Mouse (Mus musculus): ENCODE measurements around the gene Ccdc58.
"Not testable (repeated sequence)": the region's sequence is repeated elsewhere in the genome, so short reads cannot be mapped to it uniquely, and the experiment has no call there.

The Ccdc58 gene

DNA sequence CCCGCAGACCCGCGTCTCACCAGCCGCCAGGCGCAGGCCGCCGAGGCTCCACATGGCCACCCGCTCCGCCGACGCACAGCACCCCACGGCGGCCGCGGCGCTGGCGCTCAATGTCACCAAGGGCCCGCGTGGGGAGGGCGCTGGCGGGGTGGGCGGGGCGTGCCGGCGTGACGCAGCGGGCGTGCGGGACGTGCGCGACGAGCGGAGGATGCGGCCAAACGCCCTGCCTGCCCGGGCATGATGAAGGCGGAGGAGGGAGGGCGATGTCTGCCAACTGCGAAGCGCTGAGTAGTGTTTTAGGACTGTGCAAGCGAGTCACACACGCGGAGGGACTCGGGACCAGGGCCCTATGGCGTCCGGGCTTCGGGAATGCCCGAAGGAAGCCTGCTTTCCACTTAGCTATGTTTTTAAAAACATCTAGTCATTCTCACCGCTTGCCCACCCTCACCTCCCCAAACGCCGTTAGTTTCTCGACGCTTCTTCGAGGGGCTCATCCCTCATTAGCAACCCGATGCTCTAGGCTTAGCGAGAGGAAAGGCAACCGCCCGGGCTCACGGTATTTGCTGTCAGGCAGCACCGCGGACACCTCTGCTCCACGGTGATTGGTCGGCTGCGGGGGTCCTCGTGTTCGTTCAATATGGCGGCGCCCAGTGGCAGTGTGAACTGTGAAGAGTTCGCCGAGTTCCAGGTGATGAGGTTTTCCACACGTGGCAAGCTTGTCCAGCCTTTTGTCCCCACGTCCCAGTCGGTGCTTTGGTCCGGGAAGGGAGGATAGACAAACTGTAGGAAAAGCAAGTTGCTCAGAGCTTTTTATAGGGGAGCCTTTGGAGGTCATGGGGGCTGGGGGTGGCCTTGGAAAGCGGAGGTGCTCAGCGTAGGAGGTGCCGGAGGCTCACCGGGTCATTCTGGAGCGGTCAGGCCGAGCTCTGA is at the start of gene Ccdc58, which contains the start of gene Fam162a:
TSS of gene Ccdc58 (plus strand) at position 236 of the 930 bp plus-strand sequence.
TSS of gene Fam162a (minus strand) at position 145 of the 930 bp plus-strand sequence.
- DNase-seq, result peak; percentile 95

- DNase-seq, result not testable (repeated sequence)
Observed at GRCm38 (mm10) chr16:36028120-36028519, 43.4 kb upstream of the Ccdc58 start.

GRCm38 (mm10) chr16:36040640-36041624 is 30.6 kb upstream of the Ccdc58 start, which contains the start of gene Wdr5b:
Gene Wdr5b (plus strand): TSS chr16:36041190.
- peak; percentile 90 for DNase-seq

DNA sequence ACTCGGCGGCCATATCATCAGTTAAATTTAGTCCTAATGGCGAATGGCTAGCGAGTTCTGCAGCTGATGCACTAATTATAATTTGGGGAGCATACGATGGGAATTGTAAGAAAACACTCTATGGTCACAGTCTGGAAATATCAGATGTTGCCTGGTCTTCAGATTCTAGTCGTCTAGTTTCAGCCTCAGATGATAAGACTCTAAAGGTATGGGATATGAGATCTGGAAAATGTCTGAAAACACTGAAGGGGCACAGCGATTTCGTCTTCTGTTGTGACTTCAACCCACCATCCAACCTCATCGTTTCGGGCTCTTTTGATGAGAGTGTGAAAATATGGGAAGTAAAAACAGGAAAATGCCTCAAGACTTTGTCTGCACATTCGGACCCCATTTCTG is 29.9 kb upstream of the Ccdc58 start:
- DNase-seq, result no peak

GRCm38 (mm10) chr16:36043073-36043472 is 28.4 kb upstream of the Ccdc58 start:
- DNase-seq, result no peak

DNA sequence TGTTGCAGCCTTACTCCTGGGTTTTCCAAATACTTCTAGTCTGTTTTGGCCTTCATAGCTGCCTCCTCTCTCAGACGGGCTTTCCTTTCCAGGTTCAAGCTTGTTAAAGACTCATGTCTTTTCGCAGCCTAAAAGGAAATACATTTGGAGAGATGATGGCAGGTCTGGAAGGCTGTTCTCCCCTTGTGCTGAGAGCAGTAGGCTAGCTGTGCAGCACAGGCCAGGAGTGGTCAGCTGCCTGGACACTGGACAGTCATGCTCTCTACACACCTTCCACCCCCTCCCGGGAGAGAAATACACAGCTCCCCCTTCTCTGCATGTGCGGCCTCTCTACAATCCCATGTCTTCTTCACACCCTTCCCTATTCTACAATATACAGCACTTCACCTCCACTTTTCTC is 27.5 kb upstream of the Ccdc58 start:
- DNase-seq, result no peak

DNA sequence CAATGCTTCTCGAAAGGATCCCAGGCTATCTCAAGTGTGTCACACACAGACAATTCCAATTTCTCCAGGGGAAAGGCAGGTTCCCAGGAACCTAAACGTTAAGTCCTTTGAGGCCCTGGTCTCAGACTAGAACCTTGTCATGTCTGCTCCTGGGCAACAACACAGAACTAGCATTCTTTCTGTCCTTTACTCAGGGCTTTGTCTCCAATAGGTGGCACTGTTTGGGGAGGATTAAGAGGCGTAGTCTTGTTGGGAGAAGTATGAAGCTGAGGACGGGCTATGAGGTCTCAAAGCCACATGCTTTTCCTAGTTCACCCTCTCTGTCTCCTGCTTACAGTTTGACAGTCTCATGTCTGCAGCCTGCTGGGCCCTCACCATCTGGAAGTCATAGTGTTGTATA is 23.9 kb upstream of the Ccdc58 start:
- no peak for DNase-seq

GRCm38 (mm10) chr16:36051491-36051890 is 20.0 kb upstream of the Ccdc58 start:
- no peak for DNase-seq

- DNase-seq, result no peak
Observed at GRCm38 (mm10) chr16:36053524-36054275, 17.8 kb upstream of the Ccdc58 start.

- DNase-seq, result no peak
Observed at GRCm38 (mm10) chr16:36054920-36055319, 16.6 kb upstream of the Ccdc58 start.

GRCm38 (mm10) chr16:36056416-36056815 is 15.1 kb upstream of the Ccdc58 start:
- no peak for DNase-seq

- no peak for DNase-seq
Observed at GRCm38 (mm10) chr16:36057933-36058475, 13.5 kb upstream of the Ccdc58 start.

- not testable (repeated sequence) for DNase-seq
Observed at GRCm38 (mm10) chr16:36062534-36062933, 9.0 kb upstream of the Ccdc58 start.

DNA sequence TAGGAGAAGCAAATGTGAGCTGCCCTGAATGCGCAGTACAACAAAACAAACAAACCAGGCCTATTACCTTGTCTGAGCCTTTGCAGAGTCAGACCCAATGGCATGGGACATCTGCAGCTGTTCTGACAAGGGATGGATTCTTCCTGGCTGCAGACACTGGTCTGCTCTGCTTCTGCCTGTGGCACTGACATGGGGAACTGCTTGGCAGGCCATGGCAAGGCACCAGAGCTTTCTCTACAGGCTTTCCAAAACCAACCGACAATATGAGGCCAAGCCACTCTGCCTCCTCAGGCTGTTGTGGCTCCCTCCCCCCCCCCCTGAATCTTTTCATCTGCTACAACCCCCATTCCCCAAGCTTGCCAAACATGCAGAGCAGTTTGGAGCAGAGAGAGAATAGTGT is 8.2 kb upstream of the Ccdc58 start:
- no peak for DNase-seq

DNA sequence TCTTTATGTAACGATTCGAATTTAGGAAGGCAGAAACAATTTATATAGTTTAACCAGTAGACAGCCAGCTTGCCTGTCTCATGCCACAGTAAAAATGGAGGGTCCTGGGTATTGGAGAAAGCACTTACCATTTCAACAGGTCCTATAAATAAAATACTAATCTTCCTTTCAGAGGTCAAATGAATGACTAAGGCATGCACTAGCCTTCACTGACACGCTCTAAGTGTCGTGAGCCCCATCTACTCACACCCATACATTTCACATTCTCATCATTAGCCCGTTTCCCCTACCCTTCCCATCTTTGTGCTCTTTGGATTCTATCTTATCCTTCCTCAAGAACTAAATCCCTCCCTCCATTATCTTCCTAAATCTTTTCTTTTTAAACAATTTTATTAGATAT is 6.6 kb upstream of the Ccdc58 start:
- DNase-seq, result no peak

DNA sequence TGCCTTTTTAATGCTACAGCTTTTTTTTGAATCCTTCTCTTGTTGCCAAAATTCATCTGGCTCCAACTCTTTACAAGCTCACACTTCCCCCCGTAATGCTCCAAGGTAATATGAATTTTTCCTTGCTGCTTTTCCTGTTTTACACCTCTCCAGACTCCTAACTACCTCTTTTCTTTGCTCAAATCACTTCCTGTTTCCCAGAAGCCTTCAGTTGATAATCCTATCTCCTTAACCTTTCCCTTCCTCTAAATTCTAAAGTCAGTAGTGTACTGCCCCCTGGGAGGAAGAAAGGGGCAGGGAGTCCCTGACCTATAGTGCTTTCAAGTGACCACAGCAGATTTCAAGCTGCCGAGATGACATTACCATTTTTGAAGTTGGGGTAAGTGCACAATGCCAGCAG is 3.8 kb upstream of the Ccdc58 start:
- no peak for DNase-seq

DNA sequence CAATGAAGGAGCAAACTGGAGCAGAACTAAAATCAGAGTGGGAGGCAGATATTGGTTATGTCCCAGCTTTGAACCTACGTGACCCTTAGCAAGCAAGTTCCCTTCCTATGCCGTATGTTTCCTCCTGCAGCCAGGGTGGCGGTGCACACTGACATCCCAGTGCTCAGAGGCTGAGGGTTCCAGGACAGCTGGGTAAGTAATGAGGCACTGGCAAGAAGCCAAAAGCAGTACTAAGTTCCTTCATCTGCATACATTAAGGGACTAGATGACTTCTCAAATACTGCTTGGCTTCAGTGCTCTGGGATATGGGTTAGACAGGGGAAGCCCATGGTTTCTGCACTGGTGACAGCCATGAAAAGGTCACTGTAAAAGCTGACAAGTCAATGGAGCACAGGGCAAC is 3.1 kb upstream of the Ccdc58 start:
- DNase-seq, result no peak

DNA sequence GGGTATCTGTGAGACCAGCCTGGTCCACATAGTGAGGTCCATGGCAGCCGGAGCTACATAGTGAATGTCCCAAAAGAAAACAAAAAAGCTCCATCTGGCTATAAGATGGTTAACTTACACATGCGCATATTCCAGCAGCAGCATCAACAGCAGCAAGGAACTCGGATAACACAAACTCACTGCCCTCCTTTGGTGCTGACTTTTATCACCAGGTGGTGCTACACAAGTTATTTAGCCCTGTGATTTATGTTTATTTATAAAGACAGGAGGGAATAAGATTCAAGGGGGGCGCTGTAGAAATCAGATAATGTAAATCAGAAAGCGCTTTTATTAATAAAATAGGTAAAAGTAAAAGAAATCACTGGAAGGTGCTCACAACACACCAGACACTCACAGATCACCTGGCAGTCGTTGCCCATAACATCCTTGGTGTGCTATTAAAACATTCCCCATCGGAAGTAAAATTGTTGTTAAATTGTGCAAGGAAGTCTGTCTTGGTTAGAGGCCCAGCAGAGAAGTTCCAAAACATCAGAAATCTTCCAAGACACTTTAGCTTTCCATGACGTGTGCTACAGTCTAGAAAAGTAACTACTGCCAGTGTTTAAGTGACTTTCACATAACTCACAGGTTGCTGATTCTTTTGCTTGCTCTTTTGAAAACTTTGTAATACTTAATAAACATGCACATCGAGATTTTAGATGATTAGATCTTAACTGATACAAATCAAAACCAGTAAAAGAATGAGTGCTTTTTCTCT is 1.5 kb upstream of the Ccdc58 start:
- DNase-seq, result no peak

DNA sequence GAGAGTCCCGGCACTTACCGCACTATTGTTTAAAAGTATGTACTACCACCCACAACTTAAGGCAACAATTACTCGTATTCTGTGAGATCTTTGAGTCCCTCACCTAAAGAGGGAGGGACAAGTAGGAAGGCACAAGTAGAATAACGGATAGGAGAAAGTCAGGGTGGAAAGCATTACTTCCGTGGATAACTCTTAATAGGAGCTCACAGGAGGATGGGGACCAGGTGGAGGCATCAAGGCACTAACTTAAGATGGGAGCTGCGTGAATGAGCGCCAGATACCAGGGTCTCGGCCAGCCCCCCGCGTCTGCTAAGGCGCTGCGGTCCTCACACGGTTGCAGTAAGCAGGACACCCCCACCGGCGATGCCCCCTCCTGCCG is 425 bp upstream of the Ccdc58 start:
- DNase-seq, result no peak

- no peak for DNase-seq
Observed at GRCm38 (mm10) chr16:36072410-36073011, 1.0 kb downstream of the Ccdc58 start.

DNA sequence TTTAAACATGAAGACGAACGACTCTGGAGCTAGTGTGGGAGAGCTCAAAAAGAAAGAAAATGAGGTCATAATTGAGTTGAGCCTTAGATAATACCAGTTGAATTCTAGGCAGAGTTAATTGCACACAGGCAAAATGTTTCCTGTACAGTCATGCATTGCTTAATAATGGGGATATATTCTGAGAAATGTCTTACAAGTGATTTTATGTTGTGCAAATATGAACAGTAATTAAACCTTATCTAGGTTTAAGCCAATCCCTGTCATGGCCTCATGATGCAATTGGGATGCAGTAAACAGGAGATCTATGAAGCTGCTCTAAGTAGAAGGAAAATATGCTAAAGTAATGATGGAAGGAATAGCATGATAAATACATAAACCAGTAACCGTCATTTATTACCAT is 3.3 kb downstream of the Ccdc58 start:
- DNase-seq, result no peak

All from liver (tissue).